Mouse (Mus musculus): ENCODE data around the gene Clk2.
A peak's percentile ranks its signal among the peaks of the same experiment; 100 is the strongest.

GRCm38 (mm10) chr3:89115522-89115921 is 49.1 kb upstream of the Clk2 start:
- TF ChIP-seq CTCF (IDR thresholded peaks at IDR 0.05) (peak; percentile 64), EP300 (IDR thresholded peaks at IDR 0.05; ENCODE audit: insufficient read depth, low read depth, low read length) (no peak)
